Mouse (Mus musculus) erythroblast, adult 5-6 weeks (primary cell): ENCODE data around the gene Myo10. TPM values are rescaled to one million over a fixed set of nuclear protein-coding genes. Genes with fewer than 3 reads are reported as not detected.

Source experiments
- ATAC-seq: replicated peaks from 2 replicates; pipeline ENCODE4 v1.8.0; 2016; ENCODE audit warnings: moderate number of reproducible peaks, mild to moderate bottlenecking, moderate TSS enrichment, inconsistent platforms; ENCODE audit not compliant: poor library complexity, low FRiP score, severe bottlenecking
- total RNA-seq, 2 experiments: library from RNA; stranded (forward) in 1 of 2; stranded (reverse) in 1 of 2; fragments of 150-400 nt in 1 of 2; fragments of 200-764, 138-1000 nt in 1 of 2; gene quantifications; 2 replicates each; pipeline versions ENCODE4 v1.2.3 to v1.2.4; 2015 to 2017; ENCODE audit warnings: low replicate concordance in 2 of 2

Gene Myo10
- total RNA-seq, 2 experiments from 2014 or later: 1.7 to 5.9 TPM

DNA sequence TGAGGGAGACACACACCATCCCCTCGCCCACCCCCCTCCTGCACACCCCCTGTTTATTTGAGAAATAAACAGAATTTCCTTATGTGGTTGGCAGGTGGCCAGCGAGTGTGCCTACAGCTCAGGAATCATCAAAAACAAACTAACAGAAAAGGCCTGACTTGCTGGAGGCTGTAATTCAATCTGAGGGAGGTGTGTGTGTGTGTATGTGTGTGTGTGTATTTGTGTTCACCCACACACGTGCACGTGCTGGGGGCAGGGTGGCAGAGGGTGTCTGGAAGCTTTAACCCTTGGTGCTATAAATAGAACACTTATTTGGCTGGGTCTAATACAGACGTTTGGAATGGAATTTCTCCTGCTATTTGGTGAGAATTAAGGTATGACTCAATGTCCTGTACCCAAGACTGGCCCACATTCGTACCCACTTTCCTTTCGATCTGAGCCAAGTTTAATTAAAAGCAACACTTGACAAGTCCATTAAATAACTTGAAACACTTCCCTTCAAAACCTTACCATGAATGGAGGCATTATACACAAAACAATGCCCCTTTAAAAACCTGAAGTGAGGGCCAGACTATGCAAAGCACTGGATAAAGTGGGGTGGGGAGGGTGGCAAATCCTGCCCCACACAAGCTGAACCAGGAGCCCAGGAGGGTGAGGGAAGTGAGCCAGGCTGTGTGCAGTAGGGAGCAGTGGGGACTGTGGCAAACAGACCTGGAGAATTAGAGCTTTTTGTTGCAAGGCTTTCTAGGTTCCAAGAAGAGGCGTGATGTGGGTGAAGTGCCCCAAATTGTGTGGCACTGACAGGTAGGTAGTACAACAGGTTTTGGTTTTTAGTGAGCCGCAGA, 20.1 kb downstream of the Myo10 start:
- ATAC-seq: no peak

DNA sequence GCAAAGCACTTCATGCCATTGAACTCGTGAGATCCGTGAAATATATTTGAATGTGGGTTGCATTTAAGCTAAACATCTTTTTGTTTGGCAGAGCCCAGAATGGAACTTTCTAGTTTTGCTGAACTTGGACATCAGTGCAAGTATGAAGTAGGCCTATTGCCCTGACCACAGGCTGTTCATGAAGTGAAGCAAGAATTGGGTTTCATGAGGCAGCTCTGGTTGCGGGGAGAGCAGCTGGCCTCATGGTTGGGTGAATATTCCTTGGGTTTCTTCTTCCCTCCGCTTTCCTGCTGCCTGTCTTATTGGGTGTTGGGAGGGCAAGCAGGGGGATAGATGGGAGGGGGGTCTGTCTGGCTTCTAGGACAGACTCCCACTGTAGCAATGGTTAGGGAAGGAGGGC, 23.5 kb downstream of the Myo10 start:
- no peak for ATAC-seq

DNA sequence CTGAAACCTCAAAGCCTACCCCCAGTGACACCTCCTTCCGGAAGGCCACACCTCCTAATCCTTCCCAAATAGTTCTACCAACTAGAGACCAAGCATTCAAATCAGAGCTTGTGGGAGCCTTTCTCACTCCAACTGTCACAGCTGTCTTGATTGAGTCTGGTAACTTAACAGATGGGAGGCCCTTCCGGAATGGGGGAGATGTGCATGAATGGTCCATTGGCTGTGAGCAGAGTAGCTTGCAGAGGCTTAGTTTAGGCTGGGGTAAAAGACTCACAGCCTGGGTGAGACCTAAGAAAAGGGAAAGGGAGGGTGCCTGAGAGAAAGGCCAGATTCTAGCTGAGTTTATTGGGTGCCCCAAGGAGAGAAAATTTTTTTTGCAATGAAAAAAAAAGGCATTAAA, 26.0 kb downstream of the Myo10 start:
- no peak for ATAC-seq

- no peak for ATAC-seq
These were observed 28.0 kb downstream of the Myo10 start for GRCm38 (mm10) chr15:25650371-25650770.

- ATAC-seq: no peak
These were observed 29.5 kb downstream of the Myo10 start for GRCm38 (mm10) chr15:25651820-25652219.

DNA sequence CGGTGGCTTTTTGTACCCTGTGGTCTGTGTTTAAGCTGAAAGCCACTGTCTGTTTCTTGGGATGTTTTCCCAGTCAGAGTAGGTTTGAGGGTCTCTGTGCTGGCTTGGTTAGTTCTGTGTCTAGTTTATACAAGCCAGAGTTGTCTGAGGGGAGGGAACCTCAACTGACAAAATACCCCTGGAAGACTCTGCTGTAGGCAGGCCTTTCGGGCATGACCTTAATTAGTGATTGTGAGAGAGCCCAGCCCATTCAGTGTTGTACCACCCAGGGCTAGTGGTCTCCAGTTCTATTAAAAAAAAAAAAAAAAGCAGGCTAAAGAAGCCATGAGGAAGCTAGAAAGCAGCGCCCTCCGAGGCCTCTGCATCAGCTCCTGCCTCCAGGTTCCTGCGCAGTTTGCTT, 30.0 kb downstream of the Myo10 start:
- ATAC-seq: no peak

- no peak for ATAC-seq
These were observed 30.6 kb downstream of the Myo10 start for GRCm38 (mm10) chr15:25652933-25653332.

DNA sequence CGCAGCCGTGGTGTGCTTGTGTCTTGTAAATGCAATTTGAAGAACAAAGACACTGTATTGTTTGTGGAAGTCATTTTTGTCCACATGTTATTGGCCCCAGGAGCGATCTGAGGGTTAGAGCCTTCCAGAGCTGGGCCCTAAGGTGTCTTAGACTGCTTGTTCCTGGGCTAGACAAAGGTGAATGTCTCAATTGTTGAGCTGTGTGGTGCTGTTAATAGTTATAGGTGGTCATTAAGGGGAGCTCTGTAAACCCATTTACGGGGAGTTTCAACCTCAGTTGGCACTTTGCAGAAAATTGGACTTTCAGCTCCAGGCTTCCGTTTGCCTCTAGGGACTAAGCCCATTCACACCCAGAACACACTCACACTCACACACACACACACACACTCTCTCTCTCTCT, 31.4 kb downstream of the Myo10 start:
- ATAC-seq: no peak

DNA sequence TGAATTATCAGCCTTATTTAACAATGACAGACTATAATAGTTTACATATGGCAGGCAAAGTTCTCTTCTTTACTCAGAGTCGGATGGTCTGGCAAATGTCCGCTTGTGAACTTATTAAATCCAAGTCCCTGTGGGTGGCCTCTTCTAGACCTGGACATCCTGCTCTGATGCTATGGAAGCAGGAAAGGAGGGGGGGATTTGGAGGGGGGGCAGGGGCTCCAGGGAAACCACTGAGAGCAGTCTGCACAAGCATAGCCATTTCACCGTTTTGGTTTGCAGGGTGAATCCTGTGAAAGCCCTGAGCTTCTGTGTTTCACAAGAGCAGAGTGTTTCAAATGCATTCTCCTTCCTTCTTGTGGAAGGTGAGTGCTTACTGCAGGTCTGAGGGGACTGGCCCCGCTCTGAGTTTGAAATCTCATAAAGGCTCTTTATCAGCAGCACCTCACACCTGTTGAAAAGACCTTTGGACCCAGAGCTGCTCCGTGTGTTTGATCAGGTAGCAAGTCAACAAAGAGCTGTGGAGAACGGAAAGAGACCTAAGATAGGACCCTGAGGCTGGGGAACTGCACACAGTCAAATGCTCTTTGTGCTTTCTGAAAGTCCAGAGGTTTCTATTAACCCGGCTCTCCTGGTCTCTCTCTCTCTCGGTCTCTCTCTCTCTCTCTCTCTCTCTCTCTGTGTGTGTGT, 40.7 kb downstream of the Myo10 start:
- no peak for ATAC-seq

- no peak for ATAC-seq
These were observed 47.2 kb downstream of the Myo10 start for GRCm38 (mm10) chr15:25669283-25670247.

- ATAC-seq: no peak
These were observed 51.1 kb downstream of the Myo10 start for GRCm38 (mm10) chr15:25673231-25673980.

DNA sequence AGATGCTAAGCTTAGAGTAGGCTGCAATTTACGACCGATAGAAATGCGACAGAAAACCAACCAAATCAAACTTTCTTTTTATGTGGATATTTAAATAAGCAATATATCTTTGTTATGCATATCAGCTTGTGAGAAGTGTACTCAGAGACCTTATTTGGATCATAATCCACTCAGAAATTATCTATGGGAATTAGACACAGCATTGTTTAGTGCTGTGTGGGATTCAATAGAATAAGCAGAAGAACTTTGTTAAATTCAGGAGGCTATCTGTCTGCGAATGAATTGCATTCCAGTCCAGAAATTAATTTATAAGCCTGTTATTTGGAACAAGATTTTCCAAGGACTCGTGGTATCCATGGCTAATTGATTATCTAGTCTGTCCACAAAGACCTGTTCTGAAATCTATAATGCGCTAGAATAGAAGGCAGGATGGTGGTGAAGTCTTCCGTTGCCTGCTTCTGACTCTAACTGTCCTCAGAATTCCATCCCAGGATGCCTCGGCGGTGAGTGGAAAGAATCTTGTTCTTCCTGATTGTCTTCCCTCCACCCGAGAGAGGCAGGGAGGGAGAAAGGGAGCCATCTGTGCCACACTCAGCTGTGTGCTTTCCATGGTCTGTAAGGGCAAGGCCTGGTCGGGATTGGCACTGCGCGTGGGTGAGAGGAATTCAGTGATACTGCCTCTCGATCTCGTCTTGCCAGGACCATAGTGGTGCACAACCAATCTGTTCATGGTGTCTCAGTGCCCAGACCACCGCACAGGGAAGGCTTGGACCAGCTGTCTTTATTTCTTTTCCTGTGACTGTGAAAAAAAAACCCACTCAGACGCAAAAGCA, 52.0 kb downstream of the Myo10 start:
- ATAC-seq: no peak

GRCm38 (mm10) chr15:25674932-25675250, 52.6 kb downstream of the Myo10 start:
- ATAC-seq: no peak

GRCm38 (mm10) chr15:25675359-25675758, 53.0 kb downstream of the Myo10 start:
- ATAC-seq: no peak

GRCm38 (mm10) chr15:25676056-25676785, 53.9 kb downstream of the Myo10 start:
- no peak for ATAC-seq

DNA sequence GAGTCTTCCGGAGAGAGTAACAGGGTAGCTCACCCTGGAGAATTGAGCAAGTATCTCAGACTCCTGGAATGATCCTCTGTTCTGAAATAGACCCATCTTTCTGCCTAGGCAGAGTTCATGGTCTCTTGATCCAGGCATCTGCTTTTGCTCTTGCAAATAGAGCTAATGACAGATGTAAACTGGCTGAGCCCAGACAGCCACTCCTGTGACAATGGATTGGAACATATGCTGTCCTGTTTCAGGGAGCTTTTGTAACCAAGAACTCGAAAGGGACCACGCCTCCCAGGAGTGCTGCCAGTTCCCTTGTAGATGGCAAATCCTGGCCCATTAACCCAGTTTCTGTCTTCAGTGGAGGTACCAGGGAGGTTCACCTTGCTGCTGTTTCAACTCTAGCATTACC, 56.8 kb downstream of the Myo10 start:
- ATAC-seq: no peak

DNA sequence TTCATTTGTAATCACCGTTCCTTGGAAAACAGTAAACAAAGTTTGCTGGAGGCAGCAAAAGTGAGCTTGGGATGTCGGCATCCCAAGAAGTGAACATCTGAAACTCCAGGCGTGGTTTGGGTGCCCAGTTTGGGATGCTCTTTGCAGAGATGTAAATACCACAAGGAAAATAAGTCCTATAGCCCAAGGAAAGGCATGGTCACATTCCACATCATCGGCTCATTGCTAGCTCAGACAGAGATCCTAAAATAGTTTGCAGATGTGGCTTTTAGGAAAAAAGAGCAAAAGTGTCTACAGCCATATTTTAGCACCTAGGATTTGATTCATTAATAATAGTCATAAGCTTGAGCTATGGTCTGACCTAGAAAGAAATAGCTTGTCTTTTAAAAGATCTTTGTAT, 57.3 kb downstream of the Myo10 start:
- ATAC-seq: no peak

DNA sequence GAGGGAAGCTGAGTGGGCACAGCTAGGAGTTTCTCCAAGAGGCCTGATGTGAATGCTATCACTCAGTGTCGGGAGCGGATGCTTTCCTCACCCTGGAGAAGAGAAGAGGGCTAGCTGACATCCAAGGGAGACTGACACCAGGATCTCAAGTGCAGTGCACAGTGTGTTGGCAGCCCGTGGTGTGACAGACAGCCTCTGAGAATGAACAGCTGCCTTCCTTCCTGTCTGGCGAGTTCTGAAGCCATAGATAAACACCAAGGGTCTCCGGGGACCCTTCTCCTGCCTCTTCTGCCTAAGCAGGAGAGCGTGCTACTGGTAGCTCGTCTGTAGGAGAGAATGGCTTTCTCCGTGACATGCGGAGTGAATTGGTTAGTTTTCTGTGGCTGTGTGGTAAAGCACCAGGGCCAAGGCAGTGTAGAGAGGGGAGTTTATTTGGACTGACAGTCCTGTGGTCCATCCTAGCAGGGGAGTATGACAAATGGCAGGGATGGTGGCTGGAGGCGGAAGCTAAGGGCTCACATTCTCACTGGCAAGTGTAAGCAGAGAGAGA, 58.0 kb downstream of the Myo10 start:
- no peak for ATAC-seq
